8 mouse cellular contexts compared by ENCODE assay signal in the genomic region with DNA sequence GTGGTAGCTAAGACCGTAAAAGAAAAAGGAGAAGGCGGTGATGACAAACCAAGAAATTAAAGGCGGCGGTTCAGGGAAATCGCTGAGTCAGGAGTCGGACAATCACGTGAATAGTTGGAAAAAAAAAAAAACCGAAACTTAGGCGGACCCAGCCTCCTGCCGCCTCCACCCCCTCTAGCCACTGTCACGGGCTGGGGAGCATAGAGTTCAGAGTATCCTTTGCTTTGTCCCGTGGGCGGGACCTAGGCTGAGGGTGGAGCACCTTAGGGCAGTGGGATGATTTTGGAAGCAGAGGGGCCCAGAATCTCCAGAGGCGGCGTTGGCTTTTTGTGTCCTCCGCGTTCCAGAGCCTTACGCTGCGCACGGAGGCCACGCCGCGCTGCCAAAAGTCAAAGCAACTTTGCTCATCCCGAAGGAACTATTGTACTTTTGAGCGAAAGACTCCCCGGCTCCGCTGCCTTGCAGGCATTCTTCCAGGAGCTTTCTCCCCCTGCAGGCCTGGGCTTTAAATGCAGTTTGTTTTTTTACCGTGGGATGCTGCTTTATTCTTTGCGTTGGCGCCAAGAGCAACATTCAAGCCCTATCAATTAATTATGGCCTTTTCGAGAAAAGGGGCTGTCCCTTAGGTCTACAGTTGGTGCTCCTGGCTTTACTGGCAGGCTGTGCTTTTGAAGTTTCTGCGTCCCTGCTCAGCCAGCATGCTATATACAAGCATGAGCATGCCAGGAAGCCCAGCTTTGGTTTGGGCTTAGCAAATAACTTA. TPM values are rescaled to one million over a fixed set of nuclear protein-coding genes. Genes with fewer than 3 reads are reported as not detected.
DNase-seq lines count a peak whose midpoint lies in the region; ATAC-seq lines count a peak whose summit lies in the region.

No protein-coding gene starts in this region.

- no peaks in the 10 kb centered on the region for H3K36me3 ChIP-seq in hindbrain, embryonic 11.5 days (ENCODE audit: control insufficient read depth, insufficient read depth, low read length)

- H3K4me2 ChIP-seq in hindbrain, embryonic 11.5 days (replicated peaks; ENCODE audit: low read depth, low read length): peak overlapping the region; percentile 32

- peak; percentile 88 for ATAC-seq in frontal cortex, adult (ENCODE audit: low TSS enrichment)
- peak; percentile 98 for ATAC-seq in hindbrain, embryonic 11.5 days (ENCODE audit: low FRiP score)

- peak overlapping the region; percentile 52; the same call in 1 of the 2 replicates for H3K9ac ChIP-seq in hindbrain, embryonic 11.5 days (ENCODE audit: low read depth, low read length)

- H3K27ac ChIP-seq in hindbrain, embryonic 11.5 days (ENCODE audit: low read depth, low read length): peak overlapping the region; percentile 71

- H3K4me3 ChIP-seq in hindbrain, embryonic 11.5 days (ENCODE audit: low read depth, low read length): peak overlapping the region; percentile 41

- peak; percentile 50 for DNase-seq in MEL-GATA-1-ER (ENCODE audit: extremely low read depth, low read depth)
- peak; percentile 65 for DNase-seq in cerebellum, adult 9-10 months
- peak; percentile 75 for DNase-seq in hindbrain, embryonic 11.5 days (ENCODE audit: low spot score)
- peak; percentile 59 to 68 for DNase-seq in layer of hippocampus, postnatal 10 days (ENCODE audit: low spot score in 2 of 2)
- DNase-seq in lung, postnatal 10 days: peak; percentile 88
- DNase-seq in ovary, postnatal 36 days (ENCODE audit: low spot score): peak; percentile 65
- peak; percentile 50 for DNase-seq in thymus, postnatal 25 days

- H3K27me3 ChIP-seq in hindbrain, embryonic 11.5 days (ENCODE audit: control insufficient read depth, insufficient read depth, low read length): no peaks in the 10 kb centered on the region

- H3K9me3 ChIP-seq in hindbrain, embryonic 11.5 days (ENCODE audit: control insufficient read depth, low read length): no peaks in the 10 kb centered on the region

- WGBS in hindbrain, embryonic 11.5 days: 15% methylated on average over 32 of the region's 32 CpGs

- H3K4me1 ChIP-seq in hindbrain, embryonic 11.5 days (replicated peaks; ENCODE audit: control insufficient read depth, insufficient read depth, low read length): no peaks in the 10 kb centered on the region

RNA-seq across cellular contexts. Expression of a gene that starts 17.5 kb away (rescaled TPM):
- polyA plus RNA-seq in hindbrain, embryonic 11.5 days (2014; fragmentation: Nextera tagmentation; extraction: Ambion mirVana): 92.4 and 96.6 TPM in 2 replicates
- 10 to 100 TPM; 61.2 to 62.9 TPM for total RNA-seq in layer of hippocampus, postnatal 10 days (2021)

Comparison
In these comparisons a context has a peak if more than half of its experiments do, and no peak if none do; other contexts are left out.
1. Peak in every context shown above with its lines: DNase-seq, ATAC-seq, H3K4me3 ChIP-seq and H3K27ac ChIP-seq.